In the genomic region with DNA sequence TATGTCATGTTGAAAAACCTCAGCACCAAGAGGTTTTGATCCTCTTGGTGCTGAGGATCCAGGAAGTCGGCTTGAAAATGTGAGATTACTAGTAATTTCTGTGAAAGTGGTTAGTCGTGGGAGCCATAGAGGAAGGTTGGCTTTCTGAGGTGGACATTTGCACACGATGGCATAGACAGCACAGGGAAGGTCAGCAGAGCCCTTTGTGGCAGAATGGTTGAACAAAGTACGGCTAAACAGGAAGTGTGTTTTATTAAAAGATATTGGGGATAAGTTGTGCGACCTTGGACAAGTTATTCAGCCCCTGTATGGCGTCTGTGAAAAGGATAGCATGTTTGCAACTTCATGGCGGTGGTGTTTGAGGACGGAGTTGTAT, we compare ENCODE assay signal across 8 mouse cellular contexts. TPM values are rescaled to one million over a fixed set of nuclear protein-coding genes. Genes with fewer than 3 reads are reported as not detected.
A peak's percentile ranks its signal among the peaks of the same experiment; 100 is the strongest.
DNase-seq lines count a peak whose midpoint lies in the region; ATAC-seq and TF ChIP-seq lines count a peak whose summit lies in the region.

No protein-coding gene starts in this region.

- peak; percentile 2; the same call in 1 of the 2 replicates for ATAC-seq in lung, postnatal 0 days
- ATAC-seq in limb, embryonic 13.5 days (ENCODE audit: low FRiP score, low read depth) = no peak

- no peaks in the 10 kb centered on the region for H3K36me3 ChIP-seq in lung, postnatal 0 days (ENCODE audit: insufficient read depth, low read length)
- no peaks in the 10 kb centered on the region for H3K36me3 ChIP-seq in forebrain, embryonic 10.5 days (replicated peaks)
- H3K36me3 ChIP-seq in limb, embryonic 13.5 days = no peaks in the 10 kb centered on the region
- no peaks in the 10 kb centered on the region for H3K36me3 ChIP-seq in small intestine, adult 2 months (ENCODE audit: control insufficient read depth, insufficient read depth, low read length)

- peak; percentile 21 for DNase-seq in lung, postnatal 0 days (ENCODE audit: low spot score)
- no peak for DNase-seq in lung, postnatal 14 days
- no peak for DNase-seq in forebrain, embryonic 10.5 days (ENCODE audit: extremely low spot score, low spot score)
- DNase-seq in left cerebral cortex, postnatal 14 days (ENCODE audit: low spot score in 2 of 2) = no peak
- no peak for DNase-seq in natural killer cell, adult 2 months (ENCODE audit: low spot score in 2 of 2)
- no peak for DNase-seq in gastrocnemius, adult 8-10 months (ENCODE audit: low spot score in 2 of 2)

- H3K9me3 ChIP-seq in lung, postnatal 0 days (ENCODE audit: low read length) = no peaks in the 10 kb centered on the region
- peaks cover 3% of the 10 kb centered on the region; the same call in 1 of the 2 replicates for H3K9me3 ChIP-seq in forebrain, embryonic 10.5 days
- H3K9me3 ChIP-seq in limb, embryonic 13.5 days = no peaks in the 10 kb centered on the region

- H3K27ac ChIP-seq in lung, postnatal 0 days (ENCODE audit: low read length) = peak overlapping the region; percentile 81
- peak overlapping the region; percentile 85 for H3K27ac ChIP-seq in forebrain, embryonic 10.5 days
- no peak overlapping the region for H3K27ac ChIP-seq in limb, embryonic 13.5 days
- peak overlapping the region; percentile 94 for H3K27ac ChIP-seq in small intestine, adult 2 months (ENCODE audit: insufficient read depth, low read depth, low read length)

- H3K4me2 ChIP-seq in lung, postnatal 0 days (replicated peaks; ENCODE audit: low read depth, low read length) = peak overlapping the region; percentile 61
- peak overlapping the region; percentile 81 for H3K4me2 ChIP-seq in limb, embryonic 13.5 days (replicated peaks)

- intact Hi-C loops in left cerebral cortex, postnatal 14 days (cut with DNase I) = no loop called here

- WGBS in lung, postnatal 0 days = 26% methylated on average over 8 of the region's 8 CpGs
- 40% methylated on average over 8 of the region's 8 CpGs for WGBS in forebrain, embryonic 10.5 days
- 42% methylated on average over 8 of the region's 8 CpGs for WGBS in limb, embryonic 13.5 days
- 7% methylated on average over 8 of the region's 8 CpGs for WGBS in small intestine, adult 2 months

- no peak for TF ChIP-seq EP300 in lung, postnatal 0 days (IDR thresholded peaks at IDR 0.05)

- H3K4me3 ChIP-seq in lung, postnatal 0 days (ENCODE audit: low read depth, low read length) = peak overlapping the region; percentile 59
- H3K4me3 ChIP-seq in forebrain, embryonic 10.5 days = peak overlapping the region; percentile 62
- H3K4me3 ChIP-seq in limb, embryonic 13.5 days = peak overlapping the region; percentile 56
- H3K4me3 ChIP-seq in small intestine, adult 2 months (ENCODE audit: low read depth, low read length) = peak overlapping the region; percentile 66

- peak overlapping the region; percentile 45 for H3K9ac ChIP-seq in lung, postnatal 0 days (replicated peaks; ENCODE audit: low read depth)
- H3K9ac ChIP-seq in limb, embryonic 13.5 days = peak overlapping the region; percentile 69

- H3K27me3 ChIP-seq in lung, postnatal 0 days (replicated peaks; ENCODE audit: insufficient read depth, low read length) = no peaks in the 10 kb centered on the region
- no peaks in the 10 kb centered on the region for H3K27me3 ChIP-seq in forebrain, embryonic 10.5 days (ENCODE audit: poor library complexity, severe bottlenecking)
- no peaks in the 10 kb centered on the region for H3K27me3 ChIP-seq in limb, embryonic 13.5 days
- H3K27me3 ChIP-seq in small intestine, adult 2 months (ENCODE audit: control insufficient read depth, insufficient read depth, low read length) = no peaks in the 10 kb centered on the region

- TF ChIP-seq CTCF in lung, postnatal 0 days (IDR thresholded peaks at IDR 0.05) = no peak
- TF ChIP-seq CTCF in small intestine, adult 2 months (IDR thresholded peaks at IDR 0.05; ENCODE audit: extremely low read depth, insufficient read length, insufficient replicate concordance, low read depth, low read length) = no peak

- H3K4me1 ChIP-seq in lung, postnatal 0 days (ENCODE audit: insufficient read depth, low read depth, low read length) = no peaks in the 10 kb centered on the region; the same call in 1 of the 2 replicates
- peaks cover 20% of the 10 kb centered on the region for H3K4me1 ChIP-seq in forebrain, embryonic 10.5 days
- peaks cover 7% of the 10 kb centered on the region; the same call in 1 of the 2 replicates for H3K4me1 ChIP-seq in limb, embryonic 13.5 days
- no peaks in the 10 kb centered on the region for H3K4me1 ChIP-seq in small intestine, adult 2 months (ENCODE audit: control insufficient read depth, insufficient read depth, insufficient read length, low read length)

- no peak for TF ChIP-seq POLR2A in small intestine, adult 2 months (IDR thresholded peaks at IDR 0.05; ENCODE audit: low read depth, low read length)

RNA-seq across cellular contexts. Expression of a gene that starts 0.5 kb away (rescaled TPM):
- 26.3 and 28.0 TPM in 2 replicates for polyA plus RNA-seq in lung, postnatal 0 days (2015; fragmentation: Nextera tagmentation; extraction: Ambion mirVana)
- 17.7 and 18.2 TPM in 2 replicates for polyA plus RNA-seq in forebrain, embryonic 10.5 days (2016; fragmentation: Nextera tagmentation; extraction: Ambion mirVana)
- 12.1 and 12.7 TPM in 2 replicates for polyA plus RNA-seq in limb, embryonic 13.5 days (2015; fragmentation: Nextera tagmentation; extraction: Ambion mirVana)
- 2.4 and 6.7 TPM in 2 replicates for polyA plus RNA-seq in small intestine, adult 2 months (2012; rRNA removed)
- total RNA-seq in left cerebral cortex, postnatal 14 days (2021) = 10 to 100 TPM; 32.3 to 35.2 TPM
- total RNA-seq in gastrocnemius, adult 8-10 months (2022) = 10 to 100 TPM; 63.8 to 69.8 (median 65.0) TPM

RNA-seq across cellular contexts. Expression of a gene that starts 31.1 kb away (rescaled TPM):
- 44.9 and 49.0 TPM in 2 replicates for polyA plus RNA-seq in lung, postnatal 0 days (2015; fragmentation: Nextera tagmentation; extraction: Ambion mirVana)
- 119 and 120 TPM in 2 replicates for polyA plus RNA-seq in forebrain, embryonic 10.5 days (2016; fragmentation: Nextera tagmentation; extraction: Ambion mirVana)
- 97.3 and 102 TPM in 2 replicates for polyA plus RNA-seq in limb, embryonic 13.5 days (2015; fragmentation: Nextera tagmentation; extraction: Ambion mirVana)
- polyA plus RNA-seq in small intestine, adult 2 months (2012; rRNA removed) = 17.4 and 20.5 TPM in 2 replicates
- 10 to 100 TPM; 35.4 to 35.8 TPM for total RNA-seq in left cerebral cortex, postnatal 14 days (2021)
- total RNA-seq in gastrocnemius, adult 8-10 months (2022) = 10 to 100 TPM; 14.2 to 18.3 (median 16.2) TPM
